ENCODE assay signal across 25 mouse cellular contexts in genomic region chr5:52973003-52973402, GRCm38 (mm10).
"Had no signal": no experiment of that assay in that cellular context is flagged by ENCODE, and none has a peak within 500 bp of the region (broad histone marks: within the 10 kb centered on the region; RNA-seq: fewer than 3 reads in every experiment).

No protein-coding gene starts in this region.

- H3K27me3 ChIP-seq: embryonic facial prominence, embryonic 12.5 days; embryonic facial prominence, embryonic 13.5 days; embryonic facial prominence, embryonic 15.5 days; forebrain, embryonic 12.5 days; forebrain, embryonic 13.5 days; forebrain, embryonic 15.5 days had no signal

- H3K9me3 ChIP-seq: embryonic facial prominence, embryonic 12.5 days; embryonic facial prominence, embryonic 13.5 days; embryonic facial prominence, embryonic 15.5 days; forebrain, embryonic 10.5 days; forebrain, embryonic 12.5 days; forebrain, embryonic 13.5 days; forebrain, embryonic 15.5 days; heart, embryonic 10.5 days had no signal

- H3K4me2 ChIP-seq: embryonic facial prominence, embryonic 12.5 days; embryonic facial prominence, embryonic 13.5 days; embryonic facial prominence, embryonic 15.5 days; forebrain, embryonic 12.5 days; forebrain, embryonic 13.5 days; forebrain, embryonic 15.5 days had no signal

- DNase-seq: cerebellum, adult 9-10 months; cerebellum, adult 9-11 months; cerebellum, postnatal 10 days; cerebellum, postnatal 14 days; cerebellum, postnatal 25 days; cerebellum, postnatal 36 days; embryo, embryonic 11 days; forebrain, postnatal 0 days; gastrocnemius, adult 2 months; gastrocnemius, postnatal 10 days; gastrocnemius, postnatal 14 days; gastrocnemius, postnatal 25 days; gastrocnemius, postnatal 36 days; heart, adult 11 months; heart, adult 18-20 months; heart, adult 2 months had no signal

- H3K4me1 ChIP-seq: embryonic facial prominence, embryonic 12.5 days; embryonic facial prominence, embryonic 15.5 days; forebrain, embryonic 10.5 days; forebrain, embryonic 13.5 days; forebrain, embryonic 15.5 days; heart, embryonic 10.5 days had no signal

- H3K36me3 ChIP-seq: embryonic facial prominence, embryonic 12.5 days; embryonic facial prominence, embryonic 13.5 days; embryonic facial prominence, embryonic 15.5 days; forebrain, embryonic 10.5 days; forebrain, embryonic 12.5 days; forebrain, embryonic 15.5 days; heart, embryonic 10.5 days had no signal

- H3K9ac ChIP-seq: embryonic facial prominence, embryonic 12.5 days; embryonic facial prominence, embryonic 13.5 days; embryonic facial prominence, embryonic 15.5 days; forebrain, embryonic 12.5 days; forebrain, embryonic 13.5 days; forebrain, embryonic 15.5 days; forebrain, postnatal 0 days had no signal

- H3K27ac ChIP-seq: embryonic facial prominence, embryonic 12.5 days; embryonic facial prominence, embryonic 13.5 days; embryonic facial prominence, embryonic 15.5 days; forebrain, embryonic 10.5 days; forebrain, embryonic 12.5 days; forebrain, embryonic 13.5 days; forebrain, embryonic 15.5 days; gastrocnemius, adult 2 months; heart, adult 2 months; heart, embryonic 10.5 days had no signal

- H3K4me3 ChIP-seq: embryonic facial prominence, embryonic 12.5 days; embryonic facial prominence, embryonic 13.5 days; embryonic facial prominence, embryonic 15.5 days; erythroblast, embryonic 14.5 days; forebrain, embryonic 10.5 days; forebrain, embryonic 12.5 days; forebrain, embryonic 13.5 days; forebrain, embryonic 15.5 days; gastrocnemius, adult 2 months; heart, adult 2 months; heart, embryonic 10.5 days had no signal
